Mouse (Mus musculus) MEL (cell line): ENCODE data around the gene Sln.

Experiments
- CTCF ChIP-seq, 3 experiments: IDR thresholded peaks in 2 of 3; conservative IDR thresholded peaks in 1 of 3; 2 replicates each; pipeline ENCODE4 v1.5.1; 2011 to 2012; ENCODE audit warnings: low read length in 3 of 3, low read depth in 2 of 3, mild to moderate bottlenecking in 2 of 3, improper control_type of control experiment in 1 of 3, inconsistent platforms in 1 of 3, mixed read lengths in 1 of 3, moderate library complexity in 1 of 3; ENCODE audit not compliant: control insufficient read depth in 1 of 3, insufficient read depth in 1 of 3, poor library complexity in 1 of 3, severe bottlenecking in 1 of 3
- ETS1 ChIP-seq: IDR thresholded peaks from 2 replicates; pipeline ENCODE4 v1.6.1; 2012; ENCODE audit warnings: low read depth, mild to moderate bottlenecking, inconsistent platforms, low read length, improper control_type of control experiment, moderate library complexity
- MAX ChIP-seq: IDR thresholded peaks from 2 replicates; pipeline ENCODE4 v1.6.1; 2011; ENCODE audit warnings: low read length, improper control_type of control experiment
- MEF2A ChIP-seq: IDR thresholded peaks from 2 replicates; pipeline ENCODE4 v1.6.1; 2014; ENCODE audit warnings: low read depth, mild to moderate bottlenecking, inconsistent platforms, low read length, improper control_type of control experiment; ENCODE audit not compliant: poor library complexity, insufficient replicate concordance, severe bottlenecking; ENCODE audit errors: extremely low read depth
- MXI1 ChIP-seq: IDR thresholded peaks from 2 replicates; pipeline ENCODE4 v1.6.1; 2011; ENCODE audit warnings: mild to moderate bottlenecking, low read depth, low read length, improper control_type of control experiment
- POLR2A ChIP-seq, 2 experiments: IDR thresholded peaks; 2 replicates each; pipeline ENCODE4 v1.6.1; 2011 to 2012; ENCODE audit warnings: low read length in 2 of 2, mild to moderate bottlenecking in 2 of 2, control low read depth in 1 of 2, improper control_type of control experiment in 1 of 2, low read depth in 1 of 2, moderate library complexity in 1 of 2; ENCODE audit not compliant: control insufficient read depth in 1 of 2, insufficient read depth in 1 of 2, poor library complexity in 1 of 2
- RAD21 ChIP-seq: IDR thresholded peaks from 2 replicates; pipeline ENCODE4 v1.6.1; 2011; ENCODE audit warnings: mild to moderate bottlenecking, low read depth, low read length, improper control_type of control experiment

- TF ChIP-seq CTCF (IDR thresholded peaks at IDR 0.05 in 2 of 3, conservative IDR thresholded peaks at IDR 0.05 in 1 of 3; ENCODE audit: control insufficient read depth in 1 of 3, insufficient read depth in 1 of 3, low read depth in 2 of 3, low read length in 3 of 3, poor library complexity in 1 of 3, severe bottlenecking in 1 of 3) (no peak), POLR2A (IDR thresholded peaks at IDR 0.05; ENCODE audit: control insufficient read depth in 1 of 2, insufficient read depth in 1 of 2, low read depth in 1 of 2, low read length in 2 of 2, poor library complexity in 1 of 2) (no peak), RAD21 (no peak), MXI1 (no peak), MAX (no peak), MEF2A (no peak), ETS1 (no peak)
Observed at GRCm38 (mm10) chr9:53835039-53835438, 14.9 kb upstream of the Sln start.
